Mouse (Mus musculus): Measurements from ENCODE around the gene Ltc4s. TPM values are rescaled to one million over a fixed set of nuclear protein-coding genes. Genes with fewer than 3 reads are reported as not detected.

Gene Ltc4s
- polyA plus RNA-seq, 1 experiment from 2014 or later = 2.9 TPM

DNA sequence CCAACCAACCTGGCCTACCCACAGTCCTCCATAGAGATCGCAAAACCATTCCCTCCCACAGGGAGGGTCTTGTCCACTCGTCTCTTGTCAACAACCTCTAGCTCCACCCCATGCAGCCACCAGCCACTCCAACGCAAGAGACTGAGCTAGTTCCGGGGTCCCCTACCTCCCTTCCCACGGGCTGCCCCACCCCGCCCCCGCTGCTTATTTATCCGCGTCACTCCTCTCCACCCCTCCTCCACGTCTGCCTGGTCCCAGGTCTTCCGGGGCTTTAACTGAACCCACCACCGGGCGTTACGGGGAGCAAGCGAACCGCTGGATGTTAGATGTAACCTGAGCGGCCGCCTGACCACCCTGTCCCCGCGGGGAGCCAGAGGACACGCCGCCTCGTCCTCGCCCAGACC lies 28.3 kb downstream of the Ltc4s start:
- H3K4me3 ChIP-seq = peak overlapping the region; percentile 96
- H3K27ac ChIP-seq (replicated peaks) = peak overlapping the region; percentile 99
- H3K9ac ChIP-seq = peak overlapping the region; percentile 98
- H3K36me3 ChIP-seq = peaks cover 35% of the 10 kb centered on the region
- peaks cover 48% of the 10 kb centered on the region for H3K4me1 ChIP-seq
- peak overlapping the region; percentile 87 for H3K4me2 ChIP-seq
- no peaks in the 10 kb centered on the region for H3K27me3 ChIP-seq (replicated peaks)
- ATAC-seq (ENCODE audit: extremely low read depth, insufficient number of reproducible peaks, low FRiP score, low TSS enrichment) = peak; percentile 80
- under 1% methylated on average over 24 of the region's 24 CpGs for WGBS
- H3K9me3 ChIP-seq = no peaks in the 10 kb centered on the region

DNA sequence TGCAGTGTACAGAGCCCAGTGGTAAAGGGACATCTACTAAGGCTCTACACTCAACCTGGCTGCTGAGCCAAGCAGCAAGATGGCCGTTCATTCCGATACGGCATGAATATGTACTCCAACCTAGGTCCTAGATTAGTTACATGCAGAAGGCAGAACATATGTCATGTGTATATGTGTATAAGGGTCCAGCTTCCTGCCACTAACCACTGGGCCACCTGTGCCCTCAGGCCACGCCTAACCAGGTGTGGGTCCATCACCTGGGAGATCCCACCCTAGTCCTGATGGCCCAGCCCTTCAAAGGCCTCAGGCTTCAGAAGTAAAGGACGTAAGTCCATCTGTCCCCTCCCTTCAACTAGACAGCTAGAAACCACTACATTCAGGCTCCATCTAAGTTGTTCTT lies 30.4 kb downstream of the Ltc4s start:
- H3K4me1 ChIP-seq = peaks cover 41% of the 10 kb centered on the region
- H3K9ac ChIP-seq = 0 out of 2 replicates have a peak overlapping the region, but pooled peaks have one; percentile 19
- H3K9me3 ChIP-seq = no peaks in the 10 kb centered on the region
- ATAC-seq (ENCODE audit: extremely low read depth, insufficient number of reproducible peaks, low FRiP score, low TSS enrichment) = no peak
- WGBS = 89% methylated on average over 5 of the region's 5 CpGs
- H3K4me2 ChIP-seq = peak overlapping the region; percentile 87; the same call in 1 of the 2 replicates
- peaks cover 56% of the 10 kb centered on the region for H3K36me3 ChIP-seq
- H3K27ac ChIP-seq (replicated peaks) = no peak overlapping the region
- H3K4me3 ChIP-seq = peak overlapping the region; percentile 96
- no peaks in the 10 kb centered on the region for H3K27me3 ChIP-seq (replicated peaks)

DNA sequence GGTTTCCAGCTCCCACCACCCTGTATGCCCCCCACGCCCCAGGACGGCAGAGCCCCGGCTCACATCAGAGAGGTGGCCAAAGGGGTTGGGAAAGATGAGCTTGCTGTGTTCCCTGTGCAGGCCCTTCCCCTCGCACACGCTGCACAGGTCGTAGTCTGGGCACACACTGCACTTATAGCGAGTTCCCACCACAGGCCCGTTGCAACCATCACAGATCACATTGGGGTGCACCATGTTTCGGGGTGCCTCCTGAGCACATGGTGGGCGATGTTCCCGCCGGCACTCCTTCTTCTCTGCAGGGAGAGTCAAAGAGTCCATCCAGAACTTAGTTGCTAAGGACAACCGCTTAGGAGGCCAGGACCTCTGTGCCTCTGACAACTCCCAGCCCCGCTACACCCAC lies 31.1 kb downstream of the Ltc4s start:
- peaks cover 63% of the 10 kb centered on the region for H3K36me3 ChIP-seq
- H3K27ac ChIP-seq (replicated peaks) = no peak overlapping the region
- peaks cover 34% of the 10 kb centered on the region for H3K4me1 ChIP-seq
- H3K9ac ChIP-seq = no peak overlapping the region
- no peaks in the 10 kb centered on the region for H3K27me3 ChIP-seq (replicated peaks)
- no peaks in the 10 kb centered on the region for H3K9me3 ChIP-seq
- no peak for ATAC-seq (ENCODE audit: extremely low read depth, insufficient number of reproducible peaks, low FRiP score, low TSS enrichment)
- peak overlapping the region; percentile 87; the same call in 1 of the 2 replicates for H3K4me2 ChIP-seq
- 94% methylated on average over 14 of the region's 14 CpGs for WGBS
- peak overlapping the region; percentile 96 for H3K4me3 ChIP-seq

DNA sequence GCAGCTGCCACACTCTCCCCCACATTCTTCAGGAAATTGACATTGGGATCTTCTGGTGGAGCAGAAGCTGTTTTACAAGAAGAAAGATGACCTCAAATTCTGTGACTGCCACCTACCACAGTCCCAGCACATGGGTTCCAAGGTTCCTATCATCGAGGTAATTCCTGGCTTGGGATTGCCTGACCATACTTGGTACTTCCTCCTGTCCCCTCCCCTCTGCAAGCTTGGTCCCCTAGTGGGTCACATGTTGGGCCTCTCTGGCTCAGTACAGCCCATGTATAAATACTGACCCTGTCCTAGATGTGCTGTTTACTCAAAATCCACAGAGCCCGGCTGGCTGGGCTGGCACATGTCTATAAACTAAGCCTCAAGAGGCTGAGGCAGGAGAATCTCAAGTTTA lies 32.4 kb downstream of the Ltc4s start:
- H3K27ac ChIP-seq (replicated peaks) = no peak overlapping the region
- ATAC-seq (ENCODE audit: extremely low read depth, insufficient number of reproducible peaks, low FRiP score, low TSS enrichment) = no peak
- 81% methylated on average over 2 of the region's 2 CpGs for WGBS

DNA sequence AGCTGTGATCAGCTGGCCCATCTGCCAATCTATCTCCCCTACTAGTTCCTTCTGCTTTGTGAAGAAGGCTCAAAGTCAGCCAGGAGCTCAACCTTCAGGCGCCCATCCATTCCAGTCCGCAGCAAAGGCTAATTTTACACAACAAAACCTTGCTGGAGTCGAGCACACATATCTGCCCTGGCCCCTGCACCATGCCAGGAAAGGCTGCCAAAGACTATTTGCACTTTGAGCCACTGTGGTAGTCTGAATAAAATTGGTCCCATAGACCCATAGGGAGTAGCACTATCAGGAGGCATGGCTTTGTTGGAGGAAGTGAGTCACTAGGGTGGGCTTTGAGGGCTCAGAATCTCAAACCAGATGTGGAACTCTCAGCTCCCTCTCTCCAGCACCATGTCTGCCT lies 33.0 kb downstream of the Ltc4s start:
- H3K27ac ChIP-seq (replicated peaks) = no peak overlapping the region
- 86% methylated on average over 3 of the region's 3 CpGs for WGBS
- H3K4me2 ChIP-seq = no peak overlapping the region
- ATAC-seq (ENCODE audit: extremely low read depth, insufficient number of reproducible peaks, low FRiP score, low TSS enrichment) = no peak
- H3K27me3 ChIP-seq (replicated peaks) = no peaks in the 10 kb centered on the region
- H3K4me1 ChIP-seq = peaks cover 19% of the 10 kb centered on the region
- H3K4me3 ChIP-seq = no peak overlapping the region
- peaks cover 82% of the 10 kb centered on the region for H3K36me3 ChIP-seq
- H3K9ac ChIP-seq = no peak overlapping the region
- no peaks in the 10 kb centered on the region for H3K9me3 ChIP-seq

More for the DNA sequence above, 32.4 kb downstream of the Ltc4s start:
- Histone ChIP-seq H3K4me2 (no peak overlapping the region), H3K9ac (no peak overlapping the region), H3K4me1 (peaks cover 21% of the 10 kb centered on the region), H3K4me3 (no peak overlapping the region), H3K36me3 (peaks cover 76% of the 10 kb centered on the region), H3K9me3 (no peaks in the 10 kb centered on the region), H3K27me3 (replicated peaks) (no peaks in the 10 kb centered on the region)

DNA sequence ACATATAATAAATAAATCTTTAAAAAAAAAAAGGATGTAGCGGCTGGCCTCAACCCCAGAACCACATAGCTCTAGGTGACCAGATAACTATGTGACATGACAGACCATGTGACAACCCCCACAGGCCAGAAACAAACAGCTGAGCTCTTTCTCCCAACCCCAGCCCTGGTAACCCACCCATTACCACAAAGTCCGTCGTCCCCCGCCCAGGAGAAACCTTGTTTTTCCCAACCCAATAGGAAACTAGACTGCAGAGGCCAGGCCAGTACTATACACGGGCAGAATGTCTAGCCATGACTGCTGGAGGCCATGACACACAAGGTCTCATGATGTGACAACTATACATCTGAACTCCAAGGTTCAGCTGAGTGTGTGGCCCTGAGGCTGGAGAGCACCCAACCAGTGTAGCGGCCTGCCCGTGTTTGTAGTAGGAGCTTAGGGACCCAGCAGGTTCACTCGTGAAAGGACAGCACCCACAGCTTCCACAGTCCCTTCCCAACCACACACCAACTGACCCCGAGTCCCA lies 35.1 kb downstream of the Ltc4s start:
- no peaks in the 10 kb centered on the region for H3K27me3 ChIP-seq (replicated peaks)
- H3K27ac ChIP-seq (replicated peaks) = no peak overlapping the region
- H3K9me3 ChIP-seq = no peaks in the 10 kb centered on the region
- no peak overlapping the region for H3K4me3 ChIP-seq
- H3K36me3 ChIP-seq = peaks cover 97% of the 10 kb centered on the region
- H3K9ac ChIP-seq = no peak overlapping the region
- no peak for ATAC-seq (ENCODE audit: extremely low read depth, insufficient number of reproducible peaks, low FRiP score, low TSS enrichment)
- WGBS = 87% methylated on average over 9 of the region's 9 CpGs
- no peak overlapping the region for H3K4me2 ChIP-seq
- H3K4me1 ChIP-seq = peaks cover 9% of the 10 kb centered on the region

DNA sequence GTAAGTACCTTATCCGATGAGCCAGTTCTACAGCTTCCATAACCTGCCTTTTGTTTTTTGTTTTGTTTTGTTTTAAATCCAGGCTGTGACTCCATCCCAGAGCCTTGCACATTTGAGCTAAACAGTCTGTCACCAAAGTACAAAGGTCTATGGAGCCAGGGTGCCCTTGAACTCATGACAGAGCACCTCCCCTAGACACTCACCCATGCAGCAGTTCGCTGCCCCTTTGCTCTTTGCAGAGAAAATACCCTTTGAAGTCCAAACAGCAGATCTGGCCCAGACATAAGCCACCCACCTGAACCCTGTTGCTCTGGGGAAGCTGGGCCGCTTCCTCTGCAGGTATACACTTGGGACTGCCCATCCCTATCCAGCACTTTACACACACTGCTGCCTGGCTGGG lies 36.8 kb downstream of the Ltc4s start:
- Histone ChIP-seq H3K4me3 (no peak overlapping the region), H3K9ac (no peak overlapping the region), H3K4me2 (no peak overlapping the region), H3K36me3 (peaks cover 99% of the 10 kb centered on the region), H3K4me1 (no peaks in the 10 kb centered on the region), H3K9me3 (no peaks in the 10 kb centered on the region), H3K27me3 (replicated peaks) (no peaks in the 10 kb centered on the region), H3K27ac (replicated peaks) (no peak overlapping the region)
- ATAC-seq (ENCODE audit: extremely low read depth, insufficient number of reproducible peaks, low FRiP score, low TSS enrichment) = no peak
- 92% methylated on average over 3 of the region's 3 CpGs for WGBS

DNA sequence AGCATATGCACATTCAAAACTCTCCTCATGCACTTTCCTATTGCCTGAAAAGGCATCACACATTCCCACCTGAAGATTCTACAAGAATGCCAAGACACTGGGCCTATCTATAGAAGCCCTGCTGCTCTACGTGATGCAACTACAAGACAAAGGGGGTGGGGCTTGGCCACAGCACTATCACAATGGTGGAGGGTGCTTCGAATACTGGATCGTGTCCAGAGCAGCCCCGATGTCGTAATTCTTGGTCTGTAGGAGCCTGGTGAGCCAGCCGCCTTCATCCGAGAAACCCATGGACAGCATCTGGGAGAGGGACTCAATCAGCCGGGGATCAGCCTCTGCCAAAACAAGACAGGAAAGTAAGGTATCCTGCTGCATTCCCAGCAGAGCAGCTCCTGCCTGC lies 37.8 kb downstream of the Ltc4s start:
- H3K27ac ChIP-seq (replicated peaks) = no peak overlapping the region
- peaks cover 98% of the 10 kb centered on the region for H3K36me3 ChIP-seq
- no peak overlapping the region for H3K9ac ChIP-seq
- H3K4me3 ChIP-seq = no peak overlapping the region
- ATAC-seq (ENCODE audit: extremely low read depth, insufficient number of reproducible peaks, low FRiP score, low TSS enrichment) = no peak
- no peaks in the 10 kb centered on the region for H3K4me1 ChIP-seq
- no peaks in the 10 kb centered on the region for H3K9me3 ChIP-seq
- no peaks in the 10 kb centered on the region for H3K27me3 ChIP-seq (replicated peaks)
- 76% methylated on average over 8 of the region's 8 CpGs for WGBS
- no peak overlapping the region for H3K4me2 ChIP-seq

DNA sequence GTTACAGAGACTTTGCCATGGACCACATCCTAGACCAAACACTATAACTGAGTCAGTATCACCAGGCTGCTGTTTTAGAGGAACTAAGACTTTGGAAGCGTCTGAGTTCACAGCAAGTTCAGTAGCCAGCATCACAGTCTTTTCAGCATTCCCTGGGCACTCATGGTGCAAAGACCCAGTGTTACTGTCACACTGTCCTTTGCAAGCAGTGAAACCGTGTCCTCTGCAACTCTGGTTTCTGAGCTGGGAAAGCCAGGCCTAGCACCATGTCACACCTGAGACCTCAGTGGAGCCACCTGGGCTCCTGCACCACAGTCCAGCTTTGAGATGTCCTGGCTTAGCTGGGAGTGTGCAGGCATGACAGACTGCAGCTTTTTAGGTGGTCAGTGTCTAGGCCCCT lies 39.5 kb downstream of the Ltc4s start:
- 81% methylated on average over 2 of the region's 2 CpGs for WGBS
- no peak for ATAC-seq (ENCODE audit: extremely low read depth, insufficient number of reproducible peaks, low FRiP score, low TSS enrichment)
- Histone ChIP-seq H3K9me3 (no peaks in the 10 kb centered on the region), H3K9ac (no peak overlapping the region), H3K4me3 (no peak overlapping the region), H3K4me2 (no peak overlapping the region), H3K27ac (replicated peaks) (no peak overlapping the region), H3K4me1 (no peaks in the 10 kb centered on the region), H3K27me3 (replicated peaks) (no peaks in the 10 kb centered on the region), H3K36me3 (peaks cover 81% of the 10 kb centered on the region)

DNA sequence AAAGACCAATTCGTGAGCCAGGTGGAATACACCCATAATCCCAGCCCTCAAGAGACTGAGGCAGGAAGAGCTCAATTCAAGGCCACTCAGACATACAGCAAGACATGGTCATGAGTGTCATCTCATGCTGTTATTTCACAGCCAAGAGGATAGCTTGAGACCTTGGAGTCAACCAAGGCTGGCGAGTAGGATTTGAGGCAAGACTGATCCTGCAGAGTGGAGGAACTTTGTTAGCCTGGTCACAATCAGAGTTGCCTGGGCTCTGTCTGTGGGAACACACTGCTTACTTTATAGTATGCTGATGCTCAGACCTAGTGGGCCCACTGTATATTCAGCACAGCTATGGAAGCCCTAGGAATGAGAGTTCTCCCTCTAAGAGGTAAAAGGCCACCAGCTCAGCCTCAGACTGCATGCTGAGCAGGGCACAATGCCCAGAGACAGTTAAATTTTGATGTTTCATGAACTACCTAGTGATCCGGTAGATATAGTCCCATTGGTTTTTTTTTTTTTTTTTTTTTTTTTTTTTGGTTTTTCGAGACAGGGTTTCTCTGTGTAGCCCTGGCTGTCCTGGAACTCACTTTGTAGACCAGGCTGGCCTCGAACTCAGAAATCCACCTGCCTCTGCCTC lies 40.1 kb downstream of the Ltc4s start:
- 89% methylated on average over 4 of the region's 5 CpGs for WGBS
- H3K27ac ChIP-seq (replicated peaks) = no peak overlapping the region
- no peaks in the 10 kb centered on the region for H3K27me3 ChIP-seq (replicated peaks)
- no peak overlapping the region for H3K4me2 ChIP-seq
- peaks cover 80% of the 10 kb centered on the region for H3K36me3 ChIP-seq
- no peaks in the 10 kb centered on the region for H3K9me3 ChIP-seq
- no peak overlapping the region for H3K9ac ChIP-seq
- H3K4me1 ChIP-seq = no peaks in the 10 kb centered on the region
- no peak for ATAC-seq (ENCODE audit: extremely low read depth, insufficient number of reproducible peaks, low FRiP score, low TSS enrichment)
- H3K4me3 ChIP-seq = no peak overlapping the region

DNA sequence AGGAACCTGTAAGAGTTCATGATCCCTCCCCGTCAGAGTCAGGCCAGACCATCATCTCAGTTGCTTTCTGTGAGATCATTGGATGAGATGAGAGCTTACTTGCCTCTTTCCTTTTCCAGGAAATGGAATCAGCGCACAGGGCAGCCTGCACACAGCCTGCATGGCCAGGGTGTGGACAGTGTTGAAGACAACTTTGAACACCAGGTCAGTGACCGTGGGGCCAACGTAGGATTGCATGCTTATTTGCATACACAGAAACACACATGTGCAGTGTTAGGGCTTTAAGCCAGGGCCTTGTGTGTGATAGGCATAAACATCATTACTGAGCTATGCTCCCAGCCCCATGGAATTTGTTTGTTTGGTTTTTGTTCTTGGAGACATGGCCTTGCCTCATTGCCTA lies 40.9 kb downstream of the Ltc4s start:
- Histone ChIP-seq H3K9ac (no peak overlapping the region), H3K4me3 (no peak overlapping the region), H3K36me3 (peaks cover 71% of the 10 kb centered on the region), H3K27ac (replicated peaks) (no peak overlapping the region), H3K9me3 (no peaks in the 10 kb centered on the region), H3K4me1 (no peaks in the 10 kb centered on the region), H3K4me2 (no peak overlapping the region), H3K27me3 (replicated peaks) (no peaks in the 10 kb centered on the region)
- WGBS = 83% methylated on average over 4 of the region's 4 CpGs
- no peak for ATAC-seq (ENCODE audit: extremely low read depth, insufficient number of reproducible peaks, low FRiP score, low TSS enrichment)

DNA sequence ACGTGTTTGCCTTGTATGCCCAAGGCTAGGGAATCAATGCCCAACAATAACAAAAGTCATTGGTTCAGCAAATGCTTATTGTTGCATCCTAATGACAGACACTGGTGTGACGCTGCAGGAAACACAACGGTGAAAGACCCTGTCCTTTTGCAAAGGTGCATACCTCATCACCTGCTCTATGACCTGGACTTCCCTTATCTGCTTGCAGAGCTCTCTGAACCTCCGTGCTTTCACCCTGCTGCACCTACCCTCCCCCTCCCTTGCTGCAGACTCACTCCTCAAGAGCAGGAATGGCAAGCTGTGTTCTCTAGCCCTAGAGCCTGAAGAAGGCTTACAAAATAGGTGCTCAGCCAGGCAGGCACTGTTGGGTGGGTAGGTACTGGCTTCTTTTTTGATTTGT lies 43.6 kb downstream of the Ltc4s start:
- no peak overlapping the region for H3K9ac ChIP-seq
- H3K4me3 ChIP-seq = no peak overlapping the region
- no peaks in the 10 kb centered on the region for H3K9me3 ChIP-seq
- H3K27ac ChIP-seq (replicated peaks) = no peak overlapping the region
- H3K4me2 ChIP-seq = no peak overlapping the region
- 72% methylated on average over 4 of the region's 4 CpGs for WGBS
- peaks cover 44% of the 10 kb centered on the region for H3K36me3 ChIP-seq
- no peaks in the 10 kb centered on the region for H3K27me3 ChIP-seq (replicated peaks)
- ATAC-seq (ENCODE audit: extremely low read depth, insufficient number of reproducible peaks, low FRiP score, low TSS enrichment) = no peak
- H3K4me1 ChIP-seq = peaks cover 10% of the 10 kb centered on the region

Data from heart, embryonic 13.5 days (tissue).